19 mouse cellular contexts compared by ENCODE assay signal in the genomic region with DNA sequence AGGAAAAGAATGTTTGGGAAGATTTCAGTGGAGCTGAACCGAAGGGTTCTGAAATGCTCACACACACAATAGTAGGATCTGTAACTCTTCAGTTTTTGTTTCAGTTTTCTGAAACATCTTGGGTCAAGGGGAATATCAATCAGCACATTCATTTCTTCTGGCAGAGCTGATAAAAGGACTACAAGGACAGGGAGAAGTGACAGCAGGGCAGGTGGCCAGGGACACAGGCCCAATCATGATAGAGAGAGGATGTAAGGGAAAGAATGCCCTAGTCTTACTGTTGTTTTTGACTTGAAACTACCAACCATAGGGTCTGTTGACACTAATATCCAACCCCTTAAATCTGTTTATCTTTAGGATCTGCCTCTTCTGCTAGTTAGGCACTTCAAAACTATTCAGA. TPM values are rescaled to one million over a fixed set of nuclear protein-coding genes. Genes with fewer than 3 reads are reported as not detected.
DNase-seq lines count a peak whose midpoint lies in the region; TF ChIP-seq lines count a peak whose summit lies in the region.
"Had no signal": no experiment of that assay in that cellular context is flagged by ENCODE, and none has a peak within 500 bp of the region (broad histone marks: within the 10 kb centered on the region; RNA-seq: fewer than 3 reads in every experiment).

No protein-coding gene starts in this region.

- H3K27me3 ChIP-seq in kidney, adult 2 months (replicated peaks; ENCODE audit: control insufficient read depth, insufficient read depth, low read length) = no peaks in the 10 kb centered on the region
- H3K27me3 ChIP-seq: CH12.LX; embryonic facial prominence, embryonic 13.5 days; forebrain, embryonic 13.5 days; heart, embryonic 15.5 days; hindbrain, embryonic 13.5 days; Patski had no signal

- DNase-seq in kidney, adult 2 months = no peak
- no peak for DNase-seq in kidney, adult 18-20 months
- DNase-seq in adrenal gland, adult 2 months = peak; percentile 78
- peak; percentile 79 for DNase-seq in adrenal gland, postnatal 14 days
- no peak for DNase-seq in ovary, postnatal 14 days (ENCODE audit: low spot score)
- no peak for DNase-seq in left cerebral cortex, adult 2 months (ENCODE audit: extremely low spot score in 1 of 2, low spot score in 2 of 2)
- DNase-seq: cerebellum, adult 11-12 months; cerebellum, adult 9-10 months; cerebellum, postnatal 36 days; forebrain, postnatal 0 days; gastrocnemius, postnatal 36 days; heart, postnatal 14 days had no signal

- TF ChIP-seq POLR2A in kidney, adult 2 months (IDR thresholded peaks at IDR 0.05; ENCODE audit: low read depth, low read length) = no peak

- no peak overlapping the region for H3K4me3 ChIP-seq in kidney, adult 2 months (ENCODE audit: insufficient read depth, low read depth, low read length)
- no peak overlapping the region for H3K4me3 ChIP-seq in left cerebral cortex, adult 2 months
- H3K4me3 ChIP-seq: embryonic facial prominence, embryonic 13.5 days; forebrain, embryonic 13.5 days; heart, embryonic 15.5 days; hindbrain, embryonic 13.5 days had no signal

- no peaks in the 10 kb centered on the region for H3K36me3 ChIP-seq in kidney, adult 2 months (ENCODE audit: control insufficient read depth, insufficient read depth, low read length)
- H3K36me3 ChIP-seq: embryonic facial prominence, embryonic 13.5 days; heart, embryonic 15.5 days; hindbrain, embryonic 13.5 days had no signal

- no peak for TF ChIP-seq CTCF in kidney, adult 2 months (conservative IDR thresholded peaks at IDR 0.05; ENCODE audit: insufficient read depth, insufficient read length, low read depth, low read length)
- TF ChIP-seq CTCF in left cerebral cortex, adult 2 months (IDR thresholded peaks at IDR 0.05) = no peak

- H3K27ac ChIP-seq in kidney, adult 2 months (ENCODE audit: insufficient read depth, low read depth, low read length) = 0 out of 2 replicates have a peak overlapping the region, but pooled peaks have one; percentile 3
- no peak overlapping the region for H3K27ac ChIP-seq in left cerebral cortex, adult 2 months
- H3K27ac ChIP-seq: embryonic facial prominence, embryonic 13.5 days; forebrain, embryonic 13.5 days; heart, embryonic 15.5 days; hindbrain, embryonic 13.5 days; hindbrain, postnatal 0 days had no signal

- H3K4me1 ChIP-seq in kidney, adult 2 months (ENCODE audit: control insufficient read depth, insufficient read depth, low read length) = no peaks in the 10 kb centered on the region
- H3K4me1 ChIP-seq: embryonic facial prominence, embryonic 13.5 days; forebrain, embryonic 13.5 days; heart, embryonic 15.5 days; hindbrain, embryonic 13.5 days had no signal

- 70% methylated on average over 1 of the region's 1 CpGs for WGBS in kidney, adult 2 months

- intact Hi-C loops in left cerebral cortex, adult 2 months (cut with DNase I) = no loop called here

RNA-seq across cellular contexts. Expression of gene Itga1, which starts 22.8 kb away (rescaled TPM):
- polyA plus RNA-seq in kidney, adult 2 months (2012; rRNA removed) = 16.5 and 17.9 TPM in 2 replicates
- 10 to 100 TPM; 30.7 to 32.4 TPM for total RNA-seq in adrenal gland, adult 2 months (2021)
- 3.6 and 3.8 TPM in 2 replicates for polyA plus RNA-seq in adrenal gland, adult 2 months (2012; rRNA removed)
- total RNA-seq in adrenal gland, postnatal 14 days (2021) = 49.7 and 50.3 TPM in 2 replicates
- 1 to 10 TPM; 5.8 to 7.1 TPM for total RNA-seq in left cerebral cortex, adult 2 months (2021)

RNA-seq across cellular contexts. Expression of gene Gm49395, which starts 22.8 kb away (rescaled TPM):
- polyA plus RNA-seq in kidney, adult 2 months (2012; rRNA removed) = 3.8 and 7.4 TPM in 2 replicates
- total RNA-seq in adrenal gland, adult 2 months (2021) = 1 to 10 TPM; 5.3 to 8.8 TPM
- 16.5 and 21.8 TPM in 2 replicates for polyA plus RNA-seq in adrenal gland, adult 2 months (2012; rRNA removed)
- total RNA-seq in adrenal gland, postnatal 14 days (2021) = 7.0 and 14.0 TPM in 2 replicates
- 1 to 10 TPM; 1.5 to 2.0 TPM for total RNA-seq in left cerebral cortex, adult 2 months (2021)
- total RNA-seq: hindbrain, postnatal 0 days had no signal

RNA-seq across cellular contexts. Expression of gene Pelo, which starts 34.5 kb away (rescaled TPM):
- polyA plus RNA-seq in kidney, adult 2 months (2012; rRNA removed) = 29.0 and 32.3 TPM in 2 replicates
- 10 to 100 TPM; 24.7 to 24.9 TPM for total RNA-seq in adrenal gland, adult 2 months (2021)
- 26.9 and 27.3 TPM in 2 replicates for polyA plus RNA-seq in adrenal gland, adult 2 months (2012; rRNA removed)
- 22.6 and 29.8 TPM in 2 replicates for total RNA-seq in adrenal gland, postnatal 14 days (2021)
- 10 to 100 TPM; 19.5 to 24.1 TPM for total RNA-seq in left cerebral cortex, adult 2 months (2021)

Comparison
In these comparisons a context has a peak if more than half of its experiments do, and no peak if none do; other contexts are left out.
1. DNase-seq: peak in adrenal gland, adult 2 months (single experiment) and adrenal gland, postnatal 14 days (single experiment); none in kidney, adult 2 months (single experiment), kidney, adult 18-20 months (single experiment), ovary, postnatal 14 days (single experiment) and left cerebral cortex, adult 2 months (0 of 2).